Mouse (Mus musculus) forebrain, embryonic 10.5 days (tissue): ENCODE measurements at regions not wholly inside any gene's neighbourhood (a gene's known extent, or its start where the extent isn't known, plus 50 kb on each side); places are given as distances from the start of the nearest gene placed in this dataset.
A peak's percentile ranks its signal among the peaks of the same experiment; 100 is the strongest.

ENCODE experiments used
- DNase-seq: peaks from one replicate; pipeline ENCODE4 v3.0.0-alpha.2; 2017; ENCODE audit warnings: low spot score; ENCODE audit errors: extremely low spot score
- H3K27ac ChIP-seq: fragments of 300-500 bp; sonication (generic); 2 replicates; pipeline ENCODE4 v1.5.1; 2016; ENCODE audit warnings: mild to moderate bottlenecking
- H3K27me3 ChIP-seq: fragments of 300-500 bp; sonication (generic); 2 replicates; pipeline ENCODE4 v1.6.1; 2016; ENCODE audit warnings: mild to moderate bottlenecking; ENCODE audit not compliant: poor library complexity, severe bottlenecking
- H3K36me3 ChIP-seq: fragments of 300-500 bp; sonication (generic); replicated peaks from 2 replicates; pipeline ENCODE4 v1.6.1; 2016; ENCODE audit warnings: mild to moderate bottlenecking, moderate library complexity
- H3K4me1 ChIP-seq: fragments of 300-500 bp; sonication (generic); 2 replicates; pipeline ENCODE4 v1.6.1; 2016
- H3K4me3 ChIP-seq: fragments of 300-500 bp; sonication (generic); 2 replicates; pipeline ENCODE4 v1.5.1; 2016; ENCODE audit warnings: mild to moderate bottlenecking, moderate library complexity
- H3K9me3 ChIP-seq: fragments of 300-500 bp; sonication (generic); 2 replicates; pipeline ENCODE4 v1.6.1; 2016; ENCODE audit warnings: mild to moderate bottlenecking, moderate library complexity
- WGBS: fragments of 180-500 bp; shearing (Covaris S2); methylation state at CpG from one replicate; pipeline ENCODE4 v1.1.7; 2016; 5-methylcytosine and 5-hydroxymethylcytosine counted together

GRCm38 (mm10) chr8:103438995-103439717 lies 653.7 kb upstream of the Cdh11 start:
- 91% methylated on average over 6 of the region's 6 CpGs for WGBS
- no peak overlapping the region for H3K4me3 ChIP-seq
- no peak overlapping the region for H3K27ac ChIP-seq
- DNase-seq: no peak
- no peaks in the 10 kb centered on the region for H3K9me3 ChIP-seq
- H3K27me3 ChIP-seq: peaks cover 30% of the 10 kb centered on the region
- H3K4me1 ChIP-seq: peaks cover 22% of the 10 kb centered on the region
- no peaks in the 10 kb centered on the region for H3K36me3 ChIP-seq

DNA sequence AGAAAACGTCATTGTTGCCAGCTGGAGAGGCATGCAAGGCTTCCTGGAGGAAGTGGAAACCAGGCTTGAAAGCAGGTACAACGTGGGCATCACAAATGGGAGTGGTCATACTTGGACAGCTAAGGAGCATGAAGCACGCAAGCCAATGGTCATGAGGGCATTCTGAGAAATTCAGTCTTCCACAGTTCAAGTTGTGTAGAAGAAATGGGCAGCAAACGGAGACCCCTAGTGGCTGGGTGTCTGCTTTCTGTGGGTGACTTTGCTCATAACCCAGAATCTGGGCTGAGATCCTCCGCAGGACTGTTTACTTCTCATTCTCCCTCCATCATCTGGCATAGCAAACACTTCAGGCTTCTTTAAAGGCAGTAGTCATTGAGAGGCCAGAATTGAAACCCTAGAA lies 655.7 kb upstream of the Cdh11 start:
- Histone ChIP-seq H3K27me3 (peaks cover 50% of the 10 kb centered on the region), H3K9me3 (no peaks in the 10 kb centered on the region), H3K4me3 (no peak overlapping the region), H3K27ac (no peak overlapping the region), H3K36me3 (no peaks in the 10 kb centered on the region), H3K4me1 (peaks cover 33% of the 10 kb centered on the region)
- WGBS: 74% methylated on average over 5 of the region's 5 CpGs
- DNase-seq: no peak

GRCm38 (mm10) chr8:103442420-103443125 lies 657.1 kb upstream of the Cdh11 start:
- Histone ChIP-seq H3K27ac (peak overlapping the region; percentile 65), H3K9me3 (no peaks in the 10 kb centered on the region), H3K36me3 (no peaks in the 10 kb centered on the region), H3K27me3 (peaks cover 64% of the 10 kb centered on the region), H3K4me1 (peaks cover 33% of the 10 kb centered on the region), H3K4me3 (no peak overlapping the region)
- WGBS: 15% methylated on average over 6 of the region's 6 CpGs
- DNase-seq: peak; percentile 34

DNA sequence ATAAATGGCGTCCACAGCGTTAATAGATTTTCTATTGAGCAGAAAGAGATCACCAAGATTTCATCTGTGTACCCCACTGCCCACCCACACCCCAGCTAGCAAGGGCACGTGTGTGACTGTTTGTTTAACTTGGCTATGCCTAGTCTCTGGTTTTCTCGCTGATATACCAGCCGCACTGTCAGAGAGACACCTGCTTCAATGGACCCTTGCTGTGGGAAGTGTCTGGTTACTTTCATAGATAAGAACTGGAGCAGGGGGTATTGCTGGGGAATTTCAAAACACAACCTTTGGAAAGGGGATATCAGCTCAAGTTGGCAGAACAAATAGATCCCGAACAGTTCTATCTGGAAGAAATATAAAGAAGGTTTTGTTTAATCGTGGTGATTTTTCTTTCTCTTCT lies 656.8 kb upstream of the Cdh5 start:
- DNase-seq: no peak
- WGBS: 65% methylated on average over 7 of the region's 7 CpGs
- no peaks in the 10 kb centered on the region for H3K9me3 ChIP-seq
- H3K27me3 ChIP-seq: peaks cover 84% of the 10 kb centered on the region
- no peaks in the 10 kb centered on the region for H3K36me3 ChIP-seq
- H3K27ac ChIP-seq: no peak overlapping the region
- no peak overlapping the region for H3K4me3 ChIP-seq
- H3K4me1 ChIP-seq: peaks cover 33% of the 10 kb centered on the region

DNA sequence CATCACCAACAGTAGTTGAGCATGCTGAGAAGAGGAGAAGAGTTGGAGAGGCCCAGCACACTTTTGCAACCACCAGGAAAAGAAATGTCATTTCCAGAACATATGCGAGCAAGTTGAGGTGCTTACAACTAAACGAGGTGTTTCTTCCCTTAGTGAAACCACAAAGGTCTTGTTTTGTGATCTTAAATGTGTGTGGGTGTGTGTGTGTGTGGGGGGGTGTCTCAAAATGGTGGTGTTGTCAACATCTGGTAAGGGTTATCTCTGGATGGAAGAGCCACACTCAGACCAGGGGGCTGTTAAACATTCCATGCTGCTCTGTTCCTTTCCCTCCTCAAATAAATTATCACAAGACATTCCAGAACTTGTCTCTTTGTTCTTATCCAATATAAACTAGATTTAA lies 656.0 kb upstream of the Cdh5 start:
- WGBS: 88% methylated on average over 2 of the region's 2 CpGs
- no peak overlapping the region for H3K27ac ChIP-seq
- DNase-seq: no peak
- H3K27me3 ChIP-seq: peaks cover 92% of the 10 kb centered on the region
- H3K4me3 ChIP-seq: no peak overlapping the region
- peaks cover 33% of the 10 kb centered on the region for H3K4me1 ChIP-seq
- H3K36me3 ChIP-seq: no peaks in the 10 kb centered on the region
- no peaks in the 10 kb centered on the region for H3K9me3 ChIP-seq

DNA sequence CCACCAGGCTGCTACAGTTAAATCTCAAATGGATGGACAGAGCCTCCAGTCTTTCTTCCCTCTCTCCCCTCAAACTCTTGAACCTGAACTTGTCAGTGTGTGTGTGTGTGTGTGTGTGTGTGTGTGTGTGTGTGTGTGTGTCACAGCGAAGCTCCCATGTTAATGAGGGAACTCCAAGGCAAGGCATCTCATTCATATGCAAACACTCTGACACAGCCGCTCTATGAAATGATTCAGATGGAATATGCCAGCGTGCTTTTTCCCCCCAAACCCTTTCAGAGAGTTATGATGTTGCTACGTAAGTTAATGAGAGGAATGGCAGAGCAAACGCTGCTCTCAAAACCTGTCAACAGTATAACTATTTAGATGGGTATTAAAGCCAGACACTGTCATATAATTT lies 653.5 kb upstream of the Cdh5 start:
- no peak for DNase-seq
- Histone ChIP-seq H3K36me3 (no peaks in the 10 kb centered on the region), H3K27me3 (peaks cover 96% of the 10 kb centered on the region), H3K4me3 (no peak overlapping the region), H3K27ac (no peak overlapping the region), H3K4me1 (peaks cover 34% of the 10 kb centered on the region), H3K9me3 (no peaks in the 10 kb centered on the region)
- WGBS: 94% methylated on average over 5 of the region's 5 CpGs

DNA sequence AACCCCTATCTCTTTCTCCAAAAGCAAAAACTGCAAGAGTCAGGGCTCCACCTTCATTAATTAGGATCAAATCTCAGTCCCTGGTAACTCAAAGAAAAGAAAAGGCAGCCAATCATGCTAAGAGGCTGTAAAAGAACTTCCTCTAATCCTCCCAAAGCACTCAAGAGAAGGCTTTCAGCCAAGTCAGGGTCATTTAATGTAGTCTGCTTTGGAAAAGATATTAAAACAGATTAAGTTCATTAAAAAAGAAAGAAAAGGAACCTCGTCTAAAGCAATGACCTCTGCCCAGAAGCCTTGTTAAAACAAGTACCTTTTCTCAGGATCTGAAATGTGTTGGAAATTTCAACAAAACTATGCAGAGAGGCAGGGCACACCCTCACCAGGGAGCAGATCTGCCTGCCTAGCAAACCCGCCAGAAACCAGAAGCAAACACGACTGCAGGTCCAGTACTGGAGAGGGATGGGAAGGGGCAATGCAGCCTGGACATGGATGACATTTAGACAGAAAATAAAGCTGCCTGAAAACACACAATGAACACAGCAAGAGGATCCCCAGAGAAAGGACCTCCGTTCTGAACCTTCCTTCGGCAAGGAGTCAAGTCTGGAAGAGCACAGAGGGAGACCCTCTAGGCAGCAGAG lies 649.9 kb upstream of the Cdh5 start:
- DNase-seq: no peak
- Histone ChIP-seq H3K4me1 (peaks cover 14% of the 10 kb centered on the region), H3K27ac (no peak overlapping the region), H3K27me3 (peaks cover 96% of the 10 kb centered on the region), H3K4me3 (no peak overlapping the region), H3K36me3 (no peaks in the 10 kb centered on the region), H3K9me3 (no peaks in the 10 kb centered on the region)
- WGBS: 29% methylated on average over 5 of the region's 5 CpGs

GRCm38 (mm10) chr8:103457176-103457575 lies 644.2 kb upstream of the Cdh5 start:
- H3K9me3 ChIP-seq: peaks cover 13% of the 10 kb centered on the region; the same call in 1 of the 2 replicates
- H3K4me3 ChIP-seq: no peak overlapping the region
- peaks cover 78% of the 10 kb centered on the region for H3K27me3 ChIP-seq
- DNase-seq: no peak
- peaks cover under 1% of the 10 kb centered on the region; the same call in 1 of the 2 replicates for H3K4me1 ChIP-seq
- H3K36me3 ChIP-seq: no peaks in the 10 kb centered on the region
- 78% methylated on average over 6 of the region's 6 CpGs for WGBS
- no peak overlapping the region for H3K27ac ChIP-seq

DNA sequence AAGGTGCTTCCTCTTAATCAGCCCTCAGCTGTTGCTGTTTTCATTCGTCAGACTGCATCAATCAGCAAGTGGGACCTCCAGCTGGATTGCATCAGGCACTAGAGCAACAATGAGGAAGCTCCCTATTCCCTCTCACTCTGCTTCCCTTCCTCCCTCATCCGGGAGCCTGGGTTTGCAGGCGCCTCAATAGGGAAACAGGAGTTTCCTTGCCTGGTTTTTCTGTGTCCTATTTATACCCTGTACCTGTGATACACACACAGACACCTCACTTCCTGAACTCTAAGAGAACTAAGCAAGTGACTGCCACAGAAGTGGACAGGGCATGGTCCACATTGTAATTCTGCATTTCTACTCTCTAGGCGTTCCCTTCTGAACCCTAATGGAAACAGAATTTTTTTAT lies 637.9 kb upstream of the Cdh5 start:
- no peak for DNase-seq
- 66% methylated on average over 4 of the region's 4 CpGs for WGBS
- Histone ChIP-seq H3K27ac (no peak overlapping the region), H3K4me3 (no peak overlapping the region), H3K4me1 (peaks cover 13% of the 10 kb centered on the region), H3K9me3 (peaks cover 13% of the 10 kb centered on the region; the same call in 1 of the 2 replicates), H3K36me3 (no peaks in the 10 kb centered on the region), H3K27me3 (peaks cover 57% of the 10 kb centered on the region)

- no peak for DNase-seq
- WGBS: 92% methylated on average over 2 of the region's 2 CpGs
- Histone ChIP-seq H3K4me3 (no peak overlapping the region), H3K27me3 (peaks cover 54% of the 10 kb centered on the region), H3K27ac (no peak overlapping the region), H3K36me3 (no peaks in the 10 kb centered on the region), H3K4me1 (peaks cover 14% of the 10 kb centered on the region), H3K9me3 (peaks cover 13% of the 10 kb centered on the region; the same call in 1 of the 2 replicates)
Measured at GRCm38 (mm10) chr8:103464777-103465353, 636.6 kb upstream of the Cdh5 start.

GRCm38 (mm10) chr8:103467536-103468160 lies 633.8 kb upstream of the Cdh5 start:
- no peaks in the 10 kb centered on the region for H3K36me3 ChIP-seq
- H3K9me3 ChIP-seq: no peaks in the 10 kb centered on the region
- 76% methylated on average over 6 of the region's 6 CpGs for WGBS
- no peak for DNase-seq
- peaks cover 19% of the 10 kb centered on the region for H3K4me1 ChIP-seq
- H3K27me3 ChIP-seq: peaks cover 58% of the 10 kb centered on the region
- H3K27ac ChIP-seq: no peak overlapping the region
- no peak overlapping the region for H3K4me3 ChIP-seq

DNA sequence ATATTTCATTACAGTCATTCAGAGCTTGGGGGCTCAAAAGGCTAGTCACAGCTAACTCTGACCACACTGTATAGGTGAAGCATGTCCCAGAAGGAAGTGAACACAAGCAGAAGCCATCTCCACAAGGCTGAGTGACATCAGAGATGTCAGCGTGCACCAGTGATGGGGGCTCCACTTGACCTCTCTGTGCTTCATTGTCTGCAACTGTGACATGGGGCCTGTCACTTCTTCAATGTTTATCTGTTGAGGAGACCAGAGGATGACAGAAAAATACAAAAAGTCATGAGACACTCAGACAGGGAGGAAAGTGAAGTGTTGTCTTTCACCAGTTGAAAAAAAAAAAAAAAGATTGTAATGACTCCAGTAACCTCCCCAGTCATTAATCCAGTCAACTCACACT lies 632.4 kb upstream of the Cdh5 start:
- 77% methylated on average over 1 of the region's 1 CpGs for WGBS
- Histone ChIP-seq H3K27me3 (peaks cover 55% of the 10 kb centered on the region), H3K9me3 (no peaks in the 10 kb centered on the region), H3K4me3 (no peak overlapping the region), H3K4me1 (peaks cover 18% of the 10 kb centered on the region), H3K27ac (no peak overlapping the region), H3K36me3 (no peaks in the 10 kb centered on the region)
- no peak for DNase-seq
